ENCODE assay signal across 24 mouse cellular contexts in genomic region chr13:42056712-42057332, GRCm38 (mm10). TPM values are rescaled to one million over a fixed set of nuclear protein-coding genes. Genes with fewer than 3 reads are reported as not detected.
A peak's percentile ranks its signal among the peaks of the same experiment; 100 is the strongest.
DNase-seq lines count a peak whose midpoint lies in the region; ATAC-seq and TF ChIP-seq lines count a peak whose summit lies in the region.
"Had no signal": no experiment of that assay in that cellular context is flagged by ENCODE, and none has a peak within 500 bp of the region (broad histone marks: within the 10 kb centered on the region; RNA-seq: fewer than 3 reads in every experiment).

No protein-coding gene starts in this region.

- peak; percentile 30; the same call in 1 of the 2 replicates for TF ChIP-seq CTCF in layer of hippocampus, adult 2 months (conservative IDR thresholded peaks at IDR 0.05)

- no peak overlapping the region for H3K4me3 ChIP-seq in layer of hippocampus, adult 2 months
- H3K4me3 ChIP-seq: embryonic facial prominence, embryonic 15.5 days; erythroblast, embryonic 14.5 days; forebrain, embryonic 10.5 days; heart, embryonic 12.5 days; intestine, embryonic 15.5 days had no signal

- no peak overlapping the region for H3K27ac ChIP-seq in layer of hippocampus, adult 2 months
- H3K27ac ChIP-seq: embryonic facial prominence, embryonic 15.5 days; forebrain, embryonic 10.5 days; intestine, embryonic 15.5 days had no signal

- ATAC-seq in CD4-positive, CD25-positive, alpha-beta regulatory T cell, adult 4 months, result no peak
- ATAC-seq: forebrain, embryonic 14.5 days; hindbrain, embryonic 16.5 days; intestine, embryonic 15.5 days; Patski had no signal

- DNase-seq in CD4-positive, CD25-positive, alpha-beta regulatory T cell, adult 2 months (ENCODE audit: low read depth, low spot score), result peak; percentile 22
- no peak for DNase-seq in layer of hippocampus, adult 2 months (ENCODE audit: low spot score in 2 of 2)
- no peak for DNase-seq in layer of hippocampus, postnatal 14 days (ENCODE audit: low spot score in 2 of 2)
- peak; percentile 50 for DNase-seq in 416B (ENCODE audit: low read depth)
- DNase-seq in induced T-regulatory cell, adult 2 months (ENCODE audit: low read depth), result peak; percentile 40
- no peak for DNase-seq in adrenal gland, postnatal 14 days
- DNase-seq in kidney, postnatal 14 days, result no peak
- DNase-seq: adrenal gland, adult 8-10 months; cerebellum, adult 11 months; cerebellum, adult 8-10 months; cerebellum, postnatal 14 days; embryo, embryonic 11 days; gastrocnemius, postnatal 36 days; heart, adult 18-20 months; heart, postnatal 36 days had no signal

RNA-seq across cellular contexts. Expression of gene Hivep1, which starts 5.0 kb away (rescaled TPM):
- 10 to 100 TPM; 13.5 to 14.0 TPM for polyA plus RNA-seq in CD4-positive, CD25-positive, alpha-beta regulatory T cell, adult 4 months (2017; shearing (Covaris generic))
- 10 to 100 TPM; 20.9 to 24.1 TPM for total RNA-seq in layer of hippocampus, adult 2 months (2021)
- 10 to 100 TPM; 25.6 to 27.4 TPM for total RNA-seq in layer of hippocampus, postnatal 14 days (2021)
- 27.1 and 29.1 TPM in 2 replicates for total RNA-seq in adrenal gland, postnatal 14 days (2021)

Comparison
In these comparisons a context has a peak if more than half of its experiments do, and no peak if none do; other contexts are left out.
1. DNase-seq: peak in CD4-positive, CD25-positive, alpha-beta regulatory T cell, adult 2 months (single experiment), 416B (single experiment) and induced T-regulatory cell, adult 2 months (single experiment); none in layer of hippocampus, adult 2 months (0 of 2), layer of hippocampus, postnatal 14 days (0 of 2), adrenal gland, postnatal 14 days (single experiment) and kidney, postnatal 14 days (single experiment).